Mouse (Mus musculus): ENCODE data around the gene Csk. TPM values are rescaled to one million over a fixed set of nuclear protein-coding genes. Genes with fewer than 3 reads are reported as not detected.

Gene Csk
- polyA plus RNA-seq, 1 experiment from 2014 or later: 58.4 TPM

DNA sequence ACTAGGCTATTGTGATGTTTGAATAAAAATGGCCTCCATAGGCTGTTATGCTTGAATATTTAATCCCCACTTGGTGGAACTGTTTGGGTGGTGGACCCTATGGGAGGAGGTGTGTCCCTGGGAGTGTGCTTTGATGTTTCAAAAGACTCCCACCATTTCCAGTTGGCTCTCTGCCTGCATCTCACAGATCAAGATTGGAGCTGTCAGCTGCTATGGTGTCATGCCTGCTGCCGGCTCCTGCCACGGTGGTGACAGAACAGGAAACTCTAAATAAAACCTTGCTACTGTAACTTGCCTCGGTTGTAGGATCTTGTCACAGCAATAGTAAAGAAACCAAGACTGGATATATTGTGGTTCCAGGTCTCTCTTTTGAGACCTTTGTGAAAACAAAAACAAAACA, 8.1 kb upstream of the Csk start:
- Histone ChIP-seq H3K9ac (ENCODE audit: low read depth, low read length) (no peak overlapping the region), H3K27ac (ENCODE audit: low read depth, low read length) (no peak overlapping the region), H3K4me1 (ENCODE audit: control insufficient read depth, insufficient read depth, low read depth, low read length) (no peaks in the 10 kb centered on the region), H3K4me2 (ENCODE audit: low read length) (no peak overlapping the region), H3K9me3 (ENCODE audit: control insufficient read depth, low read length) (no peaks in the 10 kb centered on the region), H3K4me3 (ENCODE audit: low read length) (no peak overlapping the region), H3K36me3 (ENCODE audit: control insufficient read depth, insufficient read depth, low read length) (no peaks in the 10 kb centered on the region), H3K27me3 (replicated peaks; ENCODE audit: control insufficient read depth, insufficient read depth, low read length) (no peaks in the 10 kb centered on the region)
- 56% methylated on average over 3 of the region's 3 CpGs for WGBS
- no peak for ATAC-seq

DNA sequence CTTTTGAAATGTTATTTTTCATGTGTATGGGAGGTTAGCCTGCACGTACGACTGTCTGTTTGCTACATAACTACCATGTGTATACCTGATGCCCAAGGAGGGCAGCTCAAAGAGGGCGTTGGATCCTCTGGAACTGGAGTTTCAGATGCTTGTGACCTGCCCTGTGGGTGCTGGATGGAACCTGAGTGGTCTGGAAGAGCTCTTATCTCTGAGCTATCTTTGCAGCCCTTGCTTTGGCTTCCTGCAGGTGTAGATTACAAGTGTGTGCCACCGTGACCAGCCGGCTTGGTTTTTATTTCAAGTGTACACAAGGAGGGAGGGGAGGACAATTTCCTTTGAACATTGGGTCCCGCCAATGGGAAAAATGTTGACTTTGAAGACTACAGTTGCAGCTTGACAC, 7.1 kb upstream of the Csk start:
- Histone ChIP-seq H3K4me2 (ENCODE audit: low read length) (no peak overlapping the region), H3K27me3 (replicated peaks; ENCODE audit: control insufficient read depth, insufficient read depth, low read length) (no peaks in the 10 kb centered on the region), H3K36me3 (ENCODE audit: control insufficient read depth, insufficient read depth, low read length) (no peaks in the 10 kb centered on the region), H3K9me3 (ENCODE audit: control insufficient read depth, low read length) (no peaks in the 10 kb centered on the region), H3K27ac (ENCODE audit: low read depth, low read length) (no peak overlapping the region), H3K9ac (ENCODE audit: low read depth, low read length) (no peak overlapping the region), H3K4me1 (ENCODE audit: control insufficient read depth, insufficient read depth, low read depth, low read length) (peaks cover 4% of the 10 kb centered on the region; the same call in 1 of the 2 replicates), H3K4me3 (ENCODE audit: low read length) (no peak overlapping the region)
- 79% methylated on average over 6 of the region's 6 CpGs for WGBS
- no peak for ATAC-seq

DNA sequence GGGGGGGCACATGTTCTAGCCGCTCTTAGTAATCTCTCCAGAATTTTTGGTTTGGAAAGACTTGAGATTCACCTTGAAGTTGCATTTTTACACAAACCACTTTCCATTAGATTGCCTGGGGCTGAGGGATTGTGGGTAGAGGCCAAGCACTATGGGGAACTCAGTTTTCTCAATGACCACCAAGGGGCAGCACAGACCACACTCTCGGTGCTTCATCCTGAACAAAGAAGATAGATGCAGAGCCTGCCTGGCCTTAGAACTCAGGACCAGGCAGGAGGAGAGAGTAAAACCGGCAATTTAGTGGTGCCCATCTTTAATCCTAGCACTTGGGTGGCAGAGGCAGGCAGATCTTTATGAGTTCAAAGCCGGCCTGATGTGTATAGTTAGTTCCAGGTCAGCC, 6.3 kb upstream of the Csk start:
- Histone ChIP-seq H3K9ac (ENCODE audit: low read depth, low read length) (no peak overlapping the region), H3K27me3 (replicated peaks; ENCODE audit: control insufficient read depth, insufficient read depth, low read length) (no peaks in the 10 kb centered on the region), H3K4me1 (ENCODE audit: control insufficient read depth, insufficient read depth, low read depth, low read length) (peaks cover 4% of the 10 kb centered on the region; the same call in 1 of the 2 replicates), H3K36me3 (ENCODE audit: control insufficient read depth, insufficient read depth, low read length) (no peaks in the 10 kb centered on the region), H3K9me3 (ENCODE audit: control insufficient read depth, low read length) (no peaks in the 10 kb centered on the region), H3K4me3 (ENCODE audit: low read length) (no peak overlapping the region), H3K27ac (ENCODE audit: low read depth, low read length) (no peak overlapping the region), H3K4me2 (ENCODE audit: low read length) (no peak overlapping the region)
- 24% methylated on average over 4 of the region's 4 CpGs for WGBS
- peak; percentile 68; the same call in 1 of the 2 replicates for ATAC-seq

DNA sequence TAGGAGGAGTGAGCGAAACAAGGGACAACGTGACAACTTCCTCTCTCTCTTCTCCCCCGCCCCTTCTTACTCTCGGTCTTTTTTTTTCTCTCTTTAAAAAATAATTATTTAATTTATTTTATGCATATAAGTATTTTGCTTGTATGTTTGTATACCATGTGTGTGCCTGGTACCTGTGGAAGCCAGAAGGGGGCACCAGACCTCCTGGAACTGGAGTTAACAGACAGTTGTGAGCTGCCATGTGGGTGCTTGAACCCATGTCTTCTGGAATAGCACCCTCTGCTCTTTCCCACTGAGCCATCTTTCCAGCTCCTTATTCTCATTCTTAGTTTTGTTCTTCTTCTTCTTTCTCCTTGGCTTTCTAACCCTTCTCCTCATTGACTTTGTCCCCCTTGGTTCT, 5.5 kb upstream of the Csk start:
- no peak for ATAC-seq
- Histone ChIP-seq H3K27me3 (replicated peaks; ENCODE audit: control insufficient read depth, insufficient read depth, low read length) (no peaks in the 10 kb centered on the region), H3K36me3 (ENCODE audit: control insufficient read depth, insufficient read depth, low read length) (no peaks in the 10 kb centered on the region), H3K4me1 (ENCODE audit: control insufficient read depth, insufficient read depth, low read depth, low read length) (peaks cover 4% of the 10 kb centered on the region; the same call in 1 of the 2 replicates), H3K4me3 (ENCODE audit: low read length) (no peak overlapping the region), H3K9me3 (ENCODE audit: control insufficient read depth, low read length) (no peaks in the 10 kb centered on the region), H3K27ac (ENCODE audit: low read depth, low read length) (no peak overlapping the region), H3K9ac (ENCODE audit: low read depth, low read length) (no peak overlapping the region), H3K4me2 (ENCODE audit: low read length) (no peak overlapping the region)
- WGBS: 85% methylated on average over 4 of the region's 4 CpGs

DNA sequence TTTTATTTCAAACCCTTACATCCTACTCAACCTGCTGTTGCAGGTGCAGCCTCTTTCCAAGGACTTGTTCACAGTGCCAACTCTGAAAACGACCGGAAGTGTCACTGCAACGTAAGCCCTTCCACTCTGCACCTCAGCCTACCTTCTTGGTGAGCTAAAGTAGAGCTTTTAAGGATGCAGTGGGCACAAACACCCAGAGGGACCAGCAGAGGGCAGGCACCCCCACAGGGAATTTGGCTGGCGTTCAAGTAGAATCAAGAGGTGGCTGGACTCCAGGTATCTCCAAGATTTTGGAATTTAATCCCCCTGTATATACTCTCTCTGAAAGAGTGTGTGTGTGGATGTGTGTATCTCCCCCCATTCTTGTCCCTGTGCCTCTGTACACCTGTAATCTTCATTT, 4.4 kb upstream of the Csk start:
- Histone ChIP-seq H3K4me1 (ENCODE audit: control insufficient read depth, insufficient read depth, low read depth, low read length) (peaks cover 4% of the 10 kb centered on the region; the same call in 1 of the 2 replicates), H3K27ac (ENCODE audit: low read depth, low read length) (no peak overlapping the region), H3K9ac (ENCODE audit: low read depth, low read length) (no peak overlapping the region), H3K36me3 (ENCODE audit: control insufficient read depth, insufficient read depth, low read length) (no peaks in the 10 kb centered on the region), H3K4me3 (ENCODE audit: low read length) (no peak overlapping the region), H3K27me3 (replicated peaks; ENCODE audit: control insufficient read depth, insufficient read depth, low read length) (no peaks in the 10 kb centered on the region), H3K4me2 (ENCODE audit: low read length) (no peak overlapping the region), H3K9me3 (ENCODE audit: control insufficient read depth, low read length) (no peaks in the 10 kb centered on the region)
- 63% methylated on average over 4 of the region's 4 CpGs for WGBS
- ATAC-seq: no peak

DNA sequence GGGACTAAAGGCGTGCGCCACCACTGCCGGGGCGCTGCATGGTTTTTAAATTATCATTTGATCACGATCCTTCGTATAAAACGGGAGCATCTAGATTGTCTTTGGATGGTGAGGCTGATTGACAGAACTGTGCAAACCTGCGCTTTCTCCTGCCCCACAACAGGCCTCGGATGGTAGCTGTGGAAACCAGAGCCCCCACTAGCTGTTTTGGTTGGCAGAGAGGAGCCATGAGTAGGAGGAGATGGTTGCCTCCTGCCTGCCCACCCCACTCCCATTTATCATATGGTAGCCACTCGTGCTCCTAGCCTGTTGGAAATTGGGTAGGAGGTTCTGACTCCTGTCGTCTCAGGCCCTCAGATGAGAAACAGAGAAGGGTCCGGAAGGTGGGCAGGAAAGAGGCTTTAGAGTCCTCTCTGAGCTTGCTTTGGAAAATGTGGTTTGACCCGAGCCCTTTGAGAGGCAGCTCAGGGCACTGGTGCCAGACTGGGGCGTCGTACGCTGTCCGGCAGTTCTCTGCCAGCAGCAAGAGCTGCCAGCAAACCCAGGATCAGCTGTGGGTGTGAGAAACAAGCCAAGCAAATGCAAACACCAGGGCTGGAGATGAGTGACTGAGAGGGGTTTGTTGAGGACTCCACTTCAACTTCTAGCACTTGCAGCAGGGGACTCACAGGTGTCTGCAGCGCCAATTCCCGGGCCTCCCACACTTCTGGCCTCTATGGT, 3.4 kb upstream of the Csk start:
- no peak overlapping the region for H3K27ac ChIP-seq (ENCODE audit: low read depth, low read length)
- H3K9me3 ChIP-seq (ENCODE audit: control insufficient read depth, low read length): no peaks in the 10 kb centered on the region
- H3K4me1 ChIP-seq (ENCODE audit: control insufficient read depth, insufficient read depth, low read depth, low read length): peaks cover 4% of the 10 kb centered on the region; the same call in 1 of the 2 replicates
- WGBS: 81% methylated on average over 19 of the region's 19 CpGs
- H3K27me3 ChIP-seq (replicated peaks; ENCODE audit: control insufficient read depth, insufficient read depth, low read length): no peaks in the 10 kb centered on the region
- H3K4me2 ChIP-seq (ENCODE audit: low read length): no peak overlapping the region
- ATAC-seq: no peak
- H3K4me3 ChIP-seq (ENCODE audit: low read length): no peak overlapping the region
- no peak overlapping the region for H3K9ac ChIP-seq (ENCODE audit: low read depth, low read length)
- H3K36me3 ChIP-seq (ENCODE audit: control insufficient read depth, insufficient read depth, low read length): no peaks in the 10 kb centered on the region

DNA sequence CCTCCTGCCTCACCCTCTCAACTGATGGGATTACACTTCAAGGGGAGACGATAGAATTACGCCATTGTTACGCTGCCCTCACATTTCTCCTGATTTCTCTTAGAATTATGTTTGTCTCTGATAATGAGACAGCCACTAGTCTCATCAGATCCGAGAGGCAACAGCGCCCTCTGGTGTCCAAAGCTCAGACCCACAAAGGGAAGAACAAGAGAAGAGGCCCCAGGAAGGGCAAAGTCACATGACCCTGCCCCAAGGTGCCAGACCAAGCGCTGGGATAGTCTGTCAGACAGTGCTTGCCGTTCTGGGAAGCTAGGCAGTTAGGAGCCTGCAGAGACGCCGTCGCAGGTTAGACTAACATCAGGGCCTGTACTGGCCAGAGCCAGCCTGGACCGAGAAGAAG, 2.3 kb upstream of the Csk start:
- H3K27me3 ChIP-seq (replicated peaks; ENCODE audit: control insufficient read depth, insufficient read depth, low read length): no peaks in the 10 kb centered on the region
- H3K27ac ChIP-seq (ENCODE audit: low read depth, low read length): no peak overlapping the region
- H3K9ac ChIP-seq (ENCODE audit: low read depth, low read length): peak overlapping the region; percentile 55
- ATAC-seq: peak; percentile 83
- WGBS: 2% methylated on average over 11 of the region's 11 CpGs
- peak overlapping the region; percentile 53 for H3K4me2 ChIP-seq (ENCODE audit: low read length)
- no peaks in the 10 kb centered on the region for H3K36me3 ChIP-seq (ENCODE audit: control insufficient read depth, insufficient read depth, low read length)
- H3K4me1 ChIP-seq (ENCODE audit: control insufficient read depth, insufficient read depth, low read depth, low read length): peaks cover 7% of the 10 kb centered on the region
- no peaks in the 10 kb centered on the region for H3K9me3 ChIP-seq (ENCODE audit: control insufficient read depth, low read length)
- H3K4me3 ChIP-seq (ENCODE audit: low read length): peak overlapping the region; percentile 0; the same call in 1 of the 2 replicates

DNA sequence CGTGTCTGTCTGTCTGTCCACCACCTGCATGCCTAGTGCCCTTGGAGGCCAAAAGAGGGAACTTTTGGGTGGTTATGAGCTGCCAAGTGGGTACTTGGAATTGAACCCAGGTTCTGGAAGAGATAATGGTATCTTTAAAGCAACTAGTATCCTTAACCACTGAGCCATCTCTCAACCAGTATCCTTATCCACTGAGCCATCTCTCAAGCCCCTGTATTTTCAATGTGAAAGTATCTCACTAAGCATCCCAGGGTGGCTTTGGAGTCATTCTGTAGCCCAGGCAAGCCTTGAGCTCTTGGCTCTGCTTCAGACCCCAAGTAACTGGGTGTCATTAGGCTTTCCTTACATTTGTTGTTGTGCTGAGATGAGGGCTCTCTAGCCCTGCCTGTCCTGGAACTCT, 1.5 kb upstream of the Csk start:
- ATAC-seq: no peak
- no peaks in the 10 kb centered on the region for H3K36me3 ChIP-seq (ENCODE audit: control insufficient read depth, insufficient read depth, low read length)
- no peak overlapping the region for H3K4me2 ChIP-seq (ENCODE audit: low read length)
- no peak overlapping the region for H3K9ac ChIP-seq (ENCODE audit: low read depth, low read length)
- H3K9me3 ChIP-seq (ENCODE audit: control insufficient read depth, low read length): no peaks in the 10 kb centered on the region
- H3K4me1 ChIP-seq (ENCODE audit: control insufficient read depth, insufficient read depth, low read depth, low read length): peaks cover 7% of the 10 kb centered on the region
- 85% methylated on average over 1 of the region's 1 CpGs for WGBS
- H3K4me3 ChIP-seq (ENCODE audit: low read length): no peak overlapping the region
- H3K27me3 ChIP-seq (replicated peaks; ENCODE audit: control insufficient read depth, insufficient read depth, low read length): no peaks in the 10 kb centered on the region
- H3K27ac ChIP-seq (ENCODE audit: low read depth, low read length): no peak overlapping the region

DNA sequence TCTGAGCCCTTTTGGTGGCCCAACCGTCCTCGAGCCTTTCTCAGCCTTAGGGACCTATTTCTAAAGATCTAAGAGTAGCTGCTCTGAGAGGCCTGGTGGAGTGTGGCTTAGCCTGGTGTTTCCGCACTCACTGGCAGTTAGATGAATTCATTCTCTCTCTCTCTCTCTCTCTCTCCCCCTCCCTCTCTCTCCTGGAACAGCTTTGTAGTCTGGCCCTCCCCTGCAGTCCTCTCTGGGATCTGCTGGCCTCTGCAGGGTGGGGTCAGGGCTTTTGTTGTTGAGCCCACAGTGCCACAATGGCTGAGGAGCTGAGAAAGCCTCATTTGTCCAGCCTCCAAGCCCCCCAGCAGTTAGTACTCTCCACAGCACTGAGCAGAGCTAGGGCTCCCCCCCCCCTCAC, 576 bp downstream of the Csk start:
- H3K9ac ChIP-seq (ENCODE audit: low read depth, low read length): no peak overlapping the region
- H3K4me2 ChIP-seq (ENCODE audit: low read length): no peak overlapping the region
- no peaks in the 10 kb centered on the region for H3K9me3 ChIP-seq (ENCODE audit: control insufficient read depth, low read length)
- WGBS: 14% methylated on average over 3 of the region's 3 CpGs
- H3K27me3 ChIP-seq (replicated peaks; ENCODE audit: control insufficient read depth, insufficient read depth, low read length): no peaks in the 10 kb centered on the region
- H3K4me1 ChIP-seq (ENCODE audit: control insufficient read depth, insufficient read depth, low read depth, low read length): peaks cover 7% of the 10 kb centered on the region
- no peak for ATAC-seq
- H3K36me3 ChIP-seq (ENCODE audit: control insufficient read depth, insufficient read depth, low read length): no peaks in the 10 kb centered on the region
- H3K4me3 ChIP-seq (ENCODE audit: low read length): no peak overlapping the region
- H3K27ac ChIP-seq (ENCODE audit: low read depth, low read length): no peak overlapping the region
